11 mouse cellular contexts compared by ENCODE assay signal in genomic region chr2:30897291-30897690, GRCm38 (mm10). TPM values are rescaled to one million over a fixed set of nuclear protein-coding genes. Genes with fewer than 3 reads are reported as not detected.
A peak's percentile ranks its signal among the peaks of the same experiment; 100 is the strongest.
DNase-seq lines count a peak whose midpoint lies in the region; ATAC-seq and TF ChIP-seq lines count a peak whose summit lies in the region.
"Had no signal": no experiment of that assay in that cellular context is flagged by ENCODE, and none has a peak within 500 bp of the region (broad histone marks: within the 10 kb centered on the region; RNA-seq: fewer than 3 reads in every experiment).

No protein-coding gene starts in this region.

- ATAC-seq in limb, embryonic 14.5 days (ENCODE audit: low FRiP score, low read depth): 0 out of 2 replicates have a peak, but pooled peaks have one; percentile 27
- ATAC-seq: intestine, embryonic 15.5 days had no signal

- H3K9me3 ChIP-seq in limb, embryonic 14.5 days (ENCODE audit: control insufficient read depth, low read length): no peaks in the 10 kb centered on the region
- H3K9me3 ChIP-seq: embryonic facial prominence, embryonic 12.5 days; intestine, embryonic 15.5 days; liver, embryonic 15.5 days had no signal

- DNase-seq in left cerebral cortex, postnatal 4 days: peak; percentile 31
- no peak for DNase-seq in left cerebral cortex, adult 18-20 months (ENCODE audit: low spot score in 2 of 2)
- DNase-seq in CD4-positive helper T cell, adult 2 months (ENCODE audit: low read depth, low spot score): peak; percentile 41
- DNase-seq in brain, embryonic 14.5 days (ENCODE audit: low read depth): peak; percentile 46
- no peak for DNase-seq in limb, embryonic 14.5 days (ENCODE audit: low spot score)
- no peak for DNase-seq in spleen, adult 12 weeks (ENCODE audit: low spot score)
- no peak for DNase-seq in ovary, postnatal 14 days (ENCODE audit: low spot score)
- DNase-seq: right cerebral cortex, postnatal 4 days had no signal

- H3K36me3 ChIP-seq in limb, embryonic 14.5 days (ENCODE audit: control insufficient read depth, insufficient read depth, low read length): no peaks in the 10 kb centered on the region
- H3K36me3 ChIP-seq: intestine, embryonic 15.5 days; liver, embryonic 15.5 days had no signal

- TF ChIP-seq CTCF in brain, embryonic 14.5 days (IDR thresholded peaks at IDR 0.05; ENCODE audit: borderline replicate concordance, extremely low read depth, insufficient read depth, insufficient read length): no peak

- H3K4me1 ChIP-seq in limb, embryonic 14.5 days (ENCODE audit: control insufficient read depth, insufficient read depth, low read length): peaks cover 21% of the 10 kb centered on the region
- H3K4me1 ChIP-seq: liver, embryonic 15.5 days had no signal

- H3K27ac ChIP-seq in limb, embryonic 14.5 days (replicated peaks; ENCODE audit: low read depth, low read length): no peak overlapping the region
- H3K27ac ChIP-seq: intestine, embryonic 15.5 days; liver, embryonic 15.5 days had no signal

- no peak overlapping the region for H3K4me3 ChIP-seq in limb, embryonic 14.5 days (replicated peaks; ENCODE audit: low read length)
- H3K4me3 ChIP-seq: embryonic facial prominence, embryonic 12.5 days; intestine, embryonic 15.5 days; liver, embryonic 15.5 days had no signal

- no peak overlapping the region for H3K9ac ChIP-seq in limb, embryonic 14.5 days (ENCODE audit: low read depth, low read length, severe bottlenecking)
- H3K9ac ChIP-seq: embryonic facial prominence, embryonic 12.5 days; intestine, embryonic 15.5 days; liver, embryonic 15.5 days had no signal

- no peak overlapping the region for H3K4me2 ChIP-seq in limb, embryonic 14.5 days (replicated peaks; ENCODE audit: low read depth, low read length, severe bottlenecking)
- H3K4me2 ChIP-seq: embryonic facial prominence, embryonic 12.5 days; intestine, embryonic 15.5 days; liver, embryonic 15.5 days had no signal

- no peak for TF ChIP-seq POLR2A in brain, embryonic 14.5 days (IDR thresholded peaks at IDR 0.05; ENCODE audit: borderline replicate concordance, extremely low read depth, insufficient read depth, insufficient read length, poor library complexity, severe bottlenecking)
- no peak for TF ChIP-seq POLR2A in limb, embryonic 14.5 days (IDR thresholded peaks at IDR 0.05; ENCODE audit: borderline replicate concordance, extremely low read depth, insufficient read depth, insufficient read length)

- WGBS in limb, embryonic 14.5 days: 27% methylated on average over 6 of the region's 6 CpGs

- intact Hi-C loops in left cerebral cortex, postnatal 4 days (cut with DNase I): no loop called here

- no peaks in the 10 kb centered on the region for H3K27me3 ChIP-seq in limb, embryonic 14.5 days (ENCODE audit: control insufficient read depth, insufficient read depth, low read length)
- H3K27me3 ChIP-seq: embryonic facial prominence, embryonic 12.5 days had no signal

RNA-seq across cellular contexts. Expression of gene Ptges, which starts 32.4 kb away (rescaled TPM):
- total RNA-seq in left cerebral cortex, postnatal 4 days (2021): 1 to 10 TPM; 4.9 to 6.9 TPM
- 1 to 10 TPM; 7.1 to 9.8 TPM for total RNA-seq in left cerebral cortex, adult 18-20 months (2021)
- polyA plus RNA-seq in brain, embryonic 14.5 days (2012; rRNA removed): 3.8 and 4.7 TPM in 2 replicates
- polyA plus RNA-seq in limb, embryonic 14.5 days (2012; rRNA removed): 16.4 and 22.7 TPM in 2 replicates
- 17.8 and 20.5 TPM in 2 replicates for polyA plus RNA-seq in limb, embryonic 14.5 days (2014; fragmentation: Nextera tagmentation; extraction: Ambion mirVana)

RNA-seq across cellular contexts. Expression of gene Tor1b, which starts 55.5 kb away (rescaled TPM):
- total RNA-seq in left cerebral cortex, postnatal 4 days (2021): 10 to 100 TPM; 28.5 to 28.9 TPM
- total RNA-seq in left cerebral cortex, adult 18-20 months (2021): 10 to 100 TPM; 27.4 to 30.2 TPM
- polyA plus RNA-seq in brain, embryonic 14.5 days (2012; rRNA removed): 32.0 and 37.6 TPM in 2 replicates
- polyA plus RNA-seq in limb, embryonic 14.5 days (2012; rRNA removed): 45.3 and 45.9 TPM in 2 replicates
- 39.6 and 40.7 TPM in 2 replicates for polyA plus RNA-seq in limb, embryonic 14.5 days (2014; fragmentation: Nextera tagmentation; extraction: Ambion mirVana)

Comparison
In these comparisons a context has a peak if more than half of its experiments do, and no peak if none do; other contexts are left out.
1. DNase-seq: peak in left cerebral cortex, postnatal 4 days (single experiment), CD4-positive helper T cell, adult 2 months (single experiment) and brain, embryonic 14.5 days (single experiment); none in left cerebral cortex, adult 18-20 months (0 of 2), limb, embryonic 14.5 days (single experiment), spleen, adult 12 weeks (single experiment) and ovary, postnatal 14 days (single experiment).